Mouse (Mus musculus): Measurements from ENCODE around the gene Gm6096. TPM values are rescaled to one million over a fixed set of nuclear protein-coding genes. Genes with fewer than 3 reads are reported as not detected.
"Not testable (repeated sequence)": the region's sequence is repeated elsewhere in the genome, so short reads cannot be mapped to it uniquely, and the experiment has no call there.

Gm6096 gene
- polyA plus RNA-seq (2012; rRNA removed) = not detected in 2 replicates

- no peak for TF ChIP-seq POLR2A (IDR thresholded peaks at IDR 0.05; ENCODE audit: control insufficient read depth, low read depth, low read length)
- TF ChIP-seq CTCF (IDR thresholded peaks at IDR 0.05; ENCODE audit: control insufficient read depth, insufficient read depth, insufficient replicate concordance, low read depth, low read length) = no peak
- Histone ChIP-seq H3K4me3 (ENCODE audit: control insufficient read depth, low read depth, low read length) (no peak within 1 kb of the TSS), H3K4me1 (ENCODE audit: control insufficient read depth, insufficient read depth, low read length) (no peaks in the 10 kb centered on the region), H3K27ac (ENCODE audit: control insufficient read depth, insufficient read depth, low read depth, low read length) (no peak within 1 kb of the TSS), H3K36me3 (ENCODE audit: control insufficient read depth, insufficient read depth, low read length) (peaks cover 1% of the 10 kb centered on the region), H3K27me3 (ENCODE audit: control insufficient read depth, insufficient read depth, low read length) (no peaks in the 10 kb centered on the region)
Measured at GRCm38 (mm10) chr7:34250738-34251137, at the start of gene Gm6096. Gene Gm6096, plus strand, starts transcription at chr7:34251038.

- not testable (repeated sequence) for H3K4me3 ChIP-seq (ENCODE audit: control insufficient read depth, low read depth, low read length); H3K36me3 ChIP-seq (ENCODE audit: control insufficient read depth, insufficient read depth, low read length); H3K27me3 ChIP-seq (ENCODE audit: control insufficient read depth, insufficient read depth, low read length); H3K4me1 ChIP-seq (ENCODE audit: control insufficient read depth, insufficient read depth, low read length); H3K27ac ChIP-seq (ENCODE audit: control insufficient read depth, insufficient read depth, low read depth, low read length)
Measured at GRCm38 (mm10) chr7:34202147-34202546, 48.7 kb upstream of the Gm6096 start.

- Histone ChIP-seq H3K4me1 (ENCODE audit: control insufficient read depth, insufficient read depth, low read length) (no peaks in the 10 kb centered on the region), H3K36me3 (ENCODE audit: control insufficient read depth, insufficient read depth, low read length) (no peaks in the 10 kb centered on the region), H3K27ac (ENCODE audit: control insufficient read depth, insufficient read depth, low read depth, low read length) (no peak overlapping the region), H3K4me3 (ENCODE audit: control insufficient read depth, low read depth, low read length) (no peak overlapping the region), H3K27me3 (ENCODE audit: control insufficient read depth, insufficient read depth, low read length) (no peaks in the 10 kb centered on the region)
- no peak for TF ChIP-seq POLR2A (IDR thresholded peaks at IDR 0.05; ENCODE audit: control insufficient read depth, low read depth, low read length)
- TF ChIP-seq CTCF (IDR thresholded peaks at IDR 0.05; ENCODE audit: control insufficient read depth, insufficient read depth, insufficient replicate concordance, low read depth, low read length) = no peak
Measured at GRCm38 (mm10) chr7:34206331-34206730, 44.5 kb upstream of the Gm6096 start.

GRCm38 (mm10) chr7:34208027-34208745 is 42.7 kb upstream of the Gm6096 start:
- no peak overlapping the region for H3K4me3 ChIP-seq (ENCODE audit: control insufficient read depth, low read depth, low read length)
- no peaks in the 10 kb centered on the region for H3K4me1 ChIP-seq (ENCODE audit: control insufficient read depth, insufficient read depth, low read length)
- no peak for TF ChIP-seq POLR2A (IDR thresholded peaks at IDR 0.05; ENCODE audit: control insufficient read depth, low read depth, low read length)
- no peaks in the 10 kb centered on the region for H3K27me3 ChIP-seq (ENCODE audit: control insufficient read depth, insufficient read depth, low read length)
- no peaks in the 10 kb centered on the region for H3K36me3 ChIP-seq (ENCODE audit: control insufficient read depth, insufficient read depth, low read length)
- H3K27ac ChIP-seq (ENCODE audit: control insufficient read depth, insufficient read depth, low read depth, low read length) = no peak overlapping the region

- Histone ChIP-seq H3K27ac (ENCODE audit: control insufficient read depth, insufficient read depth, low read depth, low read length) (no peak overlapping the region), H3K36me3 (ENCODE audit: control insufficient read depth, insufficient read depth, low read length) (no peaks in the 10 kb centered on the region), H3K4me3 (ENCODE audit: control insufficient read depth, low read depth, low read length) (no peak overlapping the region), H3K4me1 (ENCODE audit: control insufficient read depth, insufficient read depth, low read length) (no peaks in the 10 kb centered on the region), H3K27me3 (ENCODE audit: control insufficient read depth, insufficient read depth, low read length) (no peaks in the 10 kb centered on the region)
- TF ChIP-seq POLR2A (IDR thresholded peaks at IDR 0.05; ENCODE audit: control insufficient read depth, low read depth, low read length) = no peak
- TF ChIP-seq CTCF (IDR thresholded peaks at IDR 0.05; ENCODE audit: control insufficient read depth, insufficient read depth, insufficient replicate concordance, low read depth, low read length) = no peak
Measured at GRCm38 (mm10) chr7:34213281-34213680, 37.6 kb upstream of the Gm6096 start.

- no peak for TF ChIP-seq CTCF (IDR thresholded peaks at IDR 0.05; ENCODE audit: control insufficient read depth, insufficient read depth, insufficient replicate concordance, low read depth, low read length)
- no peak for TF ChIP-seq POLR2A (IDR thresholded peaks at IDR 0.05; ENCODE audit: control insufficient read depth, low read depth, low read length)
- no peaks in the 10 kb centered on the region for H3K27me3 ChIP-seq (ENCODE audit: control insufficient read depth, insufficient read depth, low read length)
- no peaks in the 10 kb centered on the region for H3K36me3 ChIP-seq (ENCODE audit: control insufficient read depth, insufficient read depth, low read length)
- H3K4me1 ChIP-seq (ENCODE audit: control insufficient read depth, insufficient read depth, low read length) = no peaks in the 10 kb centered on the region
- H3K27ac ChIP-seq (ENCODE audit: control insufficient read depth, insufficient read depth, low read depth, low read length) = no peak overlapping the region
- no peak overlapping the region for H3K4me3 ChIP-seq (ENCODE audit: control insufficient read depth, low read depth, low read length)
Measured at GRCm38 (mm10) chr7:34214644-34215043, 36.2 kb upstream of the Gm6096 start.

GRCm38 (mm10) chr7:34215481-34215880 is 35.4 kb upstream of the Gm6096 start:
- H3K27me3 ChIP-seq (ENCODE audit: control insufficient read depth, insufficient read depth, low read length) = no peaks in the 10 kb centered on the region
- H3K36me3 ChIP-seq (ENCODE audit: control insufficient read depth, insufficient read depth, low read length) = no peaks in the 10 kb centered on the region
- no peak overlapping the region for H3K4me3 ChIP-seq (ENCODE audit: control insufficient read depth, low read depth, low read length)
- no peak overlapping the region for H3K27ac ChIP-seq (ENCODE audit: control insufficient read depth, insufficient read depth, low read depth, low read length)
- TF ChIP-seq POLR2A (IDR thresholded peaks at IDR 0.05; ENCODE audit: control insufficient read depth, low read depth, low read length) (no peak), CTCF (IDR thresholded peaks at IDR 0.05; ENCODE audit: control insufficient read depth, insufficient read depth, insufficient replicate concordance, low read depth, low read length) (no peak)
- no peaks in the 10 kb centered on the region for H3K4me1 ChIP-seq (ENCODE audit: control insufficient read depth, insufficient read depth, low read length)

- TF ChIP-seq CTCF (IDR thresholded peaks at IDR 0.05; ENCODE audit: control insufficient read depth, insufficient read depth, insufficient replicate concordance, low read depth, low read length) = no peak
- TF ChIP-seq POLR2A (IDR thresholded peaks at IDR 0.05; ENCODE audit: control insufficient read depth, low read depth, low read length) = no peak
- no peaks in the 10 kb centered on the region for H3K27me3 ChIP-seq (ENCODE audit: control insufficient read depth, insufficient read depth, low read length)
- H3K27ac ChIP-seq (ENCODE audit: control insufficient read depth, insufficient read depth, low read depth, low read length) = no peak overlapping the region
- H3K4me1 ChIP-seq (ENCODE audit: control insufficient read depth, insufficient read depth, low read length) = no peaks in the 10 kb centered on the region
- no peak overlapping the region for H3K4me3 ChIP-seq (ENCODE audit: control insufficient read depth, low read depth, low read length)
- no peaks in the 10 kb centered on the region for H3K36me3 ChIP-seq (ENCODE audit: control insufficient read depth, insufficient read depth, low read length)
Measured at GRCm38 (mm10) chr7:34216474-34216873, 34.4 kb upstream of the Gm6096 start.
